Mouse (Mus musculus): ENCODE data around the gene Slit1.

Slit1 gene

GRCm38 (mm10) chr19:41600647-41601046 lies 142.8 kb downstream of the Slit1 start:
- DNase-seq (ENCODE audit: low read depth, low spot score), result no peak

DNA sequence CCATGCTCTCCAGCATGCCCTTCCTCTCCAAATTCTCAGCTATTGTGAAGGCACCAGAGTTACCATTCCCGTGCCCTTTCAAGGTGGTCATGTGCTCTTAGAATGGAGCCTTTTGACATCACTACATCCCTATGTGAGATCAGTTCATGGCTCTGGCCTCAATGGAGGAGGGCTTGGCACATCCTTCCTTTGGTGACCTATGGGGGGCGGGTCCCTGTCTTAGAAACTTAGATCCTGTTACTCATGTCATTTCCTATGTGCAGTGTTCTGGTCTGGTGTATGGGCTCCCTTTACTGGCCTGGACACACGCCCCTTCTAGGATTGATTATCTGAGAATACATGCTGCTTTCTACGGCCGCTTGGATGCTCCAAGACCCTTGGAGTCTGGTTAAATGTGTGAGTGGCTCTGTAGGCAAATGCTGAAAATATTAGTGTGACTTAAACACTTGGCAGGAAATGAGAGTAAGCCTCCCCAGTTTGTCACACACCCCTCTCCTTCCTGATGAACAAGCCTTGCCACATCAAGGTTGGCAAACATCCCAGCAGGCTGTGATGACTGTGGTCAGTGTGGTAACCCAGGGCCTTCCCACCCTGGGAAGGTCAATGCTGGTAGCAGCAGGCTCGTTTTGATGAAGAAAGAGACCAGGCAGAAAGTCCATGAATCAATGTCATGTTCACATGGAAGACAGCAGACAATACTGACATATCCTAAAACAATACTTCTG lies 146.1 kb downstream of the Slit1 start:
- peak; percentile 37 for DNase-seq (ENCODE audit: low read depth, low spot score)

GRCm38 (mm10) chr19:41591808-41592207 lies 151.7 kb downstream of the Slit1 start:
- DNase-seq (ENCODE audit: low read depth, low spot score), result no peak

- DNase-seq (ENCODE audit: low read depth, low spot score), result no peak
Measured at GRCm38 (mm10) chr19:41589681-41590080, 153.8 kb downstream of the Slit1 start.

- DNase-seq (ENCODE audit: low read depth, low spot score), result peak; percentile 25
Measured at GRCm38 (mm10) chr19:41589026-41589425, 154.4 kb downstream of the Slit1 start.

- no peak for DNase-seq (ENCODE audit: low read depth, low spot score)
Measured at GRCm38 (mm10) chr19:41587431-41588222, 155.8 kb downstream of the Slit1 start.

GRCm38 (mm10) chr19:41586752-41587151 lies 156.7 kb downstream of the Slit1 start:
- no peak for DNase-seq (ENCODE audit: low read depth, low spot score)

DNA sequence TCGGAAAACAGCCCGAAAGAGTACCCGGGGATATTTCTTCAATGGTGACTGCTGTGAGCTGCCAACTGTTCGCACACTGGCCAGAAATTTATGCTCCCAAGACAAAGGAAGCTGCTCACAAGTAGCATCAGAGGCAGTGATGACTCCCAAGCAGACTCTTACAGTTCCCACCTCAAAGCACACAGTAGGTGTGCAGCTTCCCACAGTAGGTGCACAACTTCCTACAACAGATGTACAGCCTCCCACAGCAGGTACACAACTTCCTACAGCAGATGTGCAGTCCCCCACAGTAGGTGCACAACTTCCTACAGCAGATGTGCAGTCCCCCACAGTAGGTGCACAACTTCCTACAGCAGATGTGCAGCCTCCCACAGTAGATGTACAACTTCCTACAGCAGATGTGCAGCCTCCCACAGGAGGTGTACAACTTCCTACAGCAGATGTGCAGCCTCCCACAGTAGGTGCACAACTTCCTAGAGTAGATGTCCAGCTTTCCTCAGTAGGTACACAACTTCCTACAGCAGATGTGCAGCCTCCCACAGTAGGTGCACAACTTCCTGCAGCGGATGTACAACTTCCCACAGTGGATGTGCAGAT lies 160.4 kb downstream of the Slit1 start:
- DNase-seq (ENCODE audit: low read depth, low spot score), result no peak

DNA sequence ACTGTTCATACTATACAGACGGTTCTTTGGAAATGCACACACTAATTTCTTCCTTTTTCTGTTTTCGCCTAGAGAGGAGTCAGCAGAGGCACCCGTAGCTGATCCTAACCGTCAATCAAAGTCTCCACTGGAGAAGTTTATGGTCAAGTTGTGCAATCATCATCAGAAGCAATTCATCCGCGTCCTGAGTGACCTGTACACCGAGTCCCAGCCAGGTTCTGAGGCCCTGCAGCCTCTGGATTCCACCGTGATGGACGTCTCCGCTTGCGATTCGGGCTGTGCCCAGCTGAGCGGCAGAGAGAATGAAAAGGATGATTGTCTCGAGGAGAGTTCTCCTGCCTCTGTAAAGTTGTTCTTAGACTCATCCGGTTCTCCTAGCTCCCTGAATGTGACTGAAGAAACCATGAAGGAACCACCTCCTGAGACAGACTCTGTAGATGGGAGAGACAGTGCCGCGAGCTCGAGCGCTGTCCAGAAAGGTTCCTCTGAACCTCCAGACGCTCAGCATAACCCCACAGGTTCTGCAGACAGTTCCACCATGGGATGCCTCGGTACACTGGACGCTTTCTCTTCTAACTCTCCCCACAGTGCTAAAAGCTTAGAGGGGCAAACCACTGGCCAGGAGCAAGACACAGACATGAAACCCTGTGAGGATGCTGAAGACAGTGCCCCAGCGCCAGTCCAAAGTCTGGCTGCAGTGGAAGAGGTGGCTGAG lies 161.6 kb downstream of the Slit1 start, which contains the start of gene Gm340:
TSS of gene Gm340 (plus strand) at position 665 of the 715 bp plus-strand sequence.
- no peak for DNase-seq (ENCODE audit: low read depth, low spot score)

GRCm38 (mm10) chr19:41579311-41579920 lies 164.0 kb downstream of the Slit1 start:
- peak; percentile 37 for DNase-seq (ENCODE audit: low read depth, low spot score)

DNA sequence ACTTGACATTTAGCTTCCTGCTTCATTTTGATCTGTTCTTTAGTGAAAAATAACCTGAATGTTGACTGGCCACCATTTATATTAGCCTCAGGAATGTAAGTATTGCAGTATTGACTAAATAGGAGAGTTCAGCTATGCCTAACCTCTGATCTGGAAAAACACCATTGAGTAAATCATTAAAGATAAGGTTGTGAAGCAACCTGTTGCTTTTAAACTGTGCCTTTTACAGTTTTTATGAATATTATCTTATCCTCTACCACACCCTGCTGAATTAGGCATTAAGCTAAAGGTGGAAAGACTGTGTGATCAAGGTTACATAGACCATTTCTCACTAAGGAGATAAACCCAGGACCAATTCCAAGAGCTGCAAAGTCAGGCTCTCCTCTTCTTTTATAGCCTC lies 165.9 kb downstream of the Slit1 start:
- DNase-seq (ENCODE audit: low read depth, low spot score), result no peak

- no peak for DNase-seq (ENCODE audit: low read depth, low spot score)
Measured at GRCm38 (mm10) chr19:41573700-41574099, 169.8 kb downstream of the Slit1 start.

- no peak for DNase-seq (ENCODE audit: low read depth, low spot score)
Measured at GRCm38 (mm10) chr19:41568791-41569190, 174.7 kb downstream of the Slit1 start.

- no peak for DNase-seq (ENCODE audit: low read depth, low spot score)
Measured at GRCm38 (mm10) chr19:41560856-41561255, 182.6 kb downstream of the Slit1 start.

- no peak for DNase-seq (ENCODE audit: low read depth, low spot score)
Measured at GRCm38 (mm10) chr19:41558891-41559486, 184.5 kb downstream of the Slit1 start.

- DNase-seq (ENCODE audit: low read depth, low spot score), result no peak
Measured at GRCm38 (mm10) chr19:41557491-41557890, 186.0 kb downstream of the Slit1 start.

DNA sequence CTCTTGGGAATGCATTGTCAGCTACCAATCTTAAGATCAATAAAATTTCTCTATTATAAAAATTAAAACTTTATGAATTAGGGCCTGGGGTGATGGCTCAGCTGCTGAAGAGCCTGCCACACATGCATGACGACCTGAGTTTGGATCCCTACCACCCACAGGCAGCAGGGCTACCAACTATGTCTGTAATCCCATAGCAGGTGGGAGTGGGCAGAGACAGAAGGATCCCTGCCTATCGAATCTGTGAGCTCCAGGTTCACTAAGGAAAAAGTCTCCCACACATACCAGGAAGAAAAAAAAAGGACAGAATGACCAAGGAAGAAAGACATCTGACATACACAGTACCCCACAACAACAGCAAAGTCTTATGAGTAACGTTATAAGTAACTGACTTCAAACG lies 186.5 kb downstream of the Slit1 start:
- peak; percentile 33 for DNase-seq (ENCODE audit: low read depth, low spot score)
